Mouse (Mus musculus): ENCODE measurements around the gene Ing1. TPM values are rescaled to one million over a fixed set of nuclear protein-coding genes. Genes with fewer than 3 reads are reported as not detected.
"Not testable (repeated sequence)": the region's sequence is repeated elsewhere in the genome, so short reads cannot be mapped to it uniquely, and the experiment has no call there.

Gene Ing1
- total RNA-seq, 2 experiments from 2014 or later = 16.5 to 19.3 TPM

- peak; percentile 66 for ATAC-seq (replicated peaks; ENCODE audit: low FRiP score, poor library complexity, severe bottlenecking)
These were observed 5.7 kb upstream of the Ing1 start for GRCm38 (mm10) chr8:11549706-11550105.

- ATAC-seq (replicated peaks; ENCODE audit: low FRiP score, poor library complexity, severe bottlenecking) = peak; percentile 82
These were observed 5.0 kb upstream of the Ing1 start, which contains the start of gene Cars2 for GRCm38 (mm10) chr8:11550281-11550948. Gene Cars2 (minus strand): TSS chr8:11550783.

GRCm38 (mm10) chr8:11551497-11551896 is 3.9 kb upstream of the Ing1 start:
- ATAC-seq (replicated peaks; ENCODE audit: low FRiP score, poor library complexity, severe bottlenecking) = not testable (repeated sequence)

GRCm38 (mm10) chr8:11552390-11552789 is 3.0 kb upstream of the Ing1 start:
- ATAC-seq (replicated peaks; ENCODE audit: low FRiP score, poor library complexity, severe bottlenecking) = no peak

GRCm38 (mm10) chr8:11555720-11556591 is 585 bp downstream of the Ing1 start:
- ATAC-seq (replicated peaks; ENCODE audit: low FRiP score, poor library complexity, severe bottlenecking) = peak; percentile 70

GRCm38 (mm10) chr8:11556691-11557423 is 1.5 kb downstream of the Ing1 start:
- ATAC-seq (replicated peaks; ENCODE audit: low FRiP score, poor library complexity, severe bottlenecking) = no peak

- peak; percentile 1; the same call in 1 of the 2 replicates for ATAC-seq (replicated peaks; ENCODE audit: low FRiP score, poor library complexity, severe bottlenecking)
These were observed 2.0 kb downstream of the Ing1 start for GRCm38 (mm10) chr8:11557424-11557767.

- peak; percentile 77 for ATAC-seq (replicated peaks; ENCODE audit: low FRiP score, poor library complexity, severe bottlenecking)
These were observed 2.6 kb downstream of the Ing1 start for GRCm38 (mm10) chr8:11557768-11558629.

GRCm38 (mm10) chr8:11559511-11559910 is 4.1 kb downstream of the Ing1 start:
- ATAC-seq (replicated peaks; ENCODE audit: low FRiP score, poor library complexity, severe bottlenecking) = no peak

- ATAC-seq (replicated peaks; ENCODE audit: low FRiP score, poor library complexity, severe bottlenecking) = no peak
These were observed 4.8 kb downstream of the Ing1 start for GRCm38 (mm10) chr8:11560220-11560619.

- ATAC-seq (replicated peaks; ENCODE audit: low FRiP score, poor library complexity, severe bottlenecking) = no peak
These were observed 8.9 kb downstream of the Ing1 start for GRCm38 (mm10) chr8:11564236-11564635.

- no peak for ATAC-seq (replicated peaks; ENCODE audit: low FRiP score, poor library complexity, severe bottlenecking)
These were observed 9.3 kb downstream of the Ing1 start for GRCm38 (mm10) chr8:11564721-11565120.

GRCm38 (mm10) chr8:11568193-11568592 is 12.8 kb downstream of the Ing1 start:
- ATAC-seq (replicated peaks; ENCODE audit: low FRiP score, poor library complexity, severe bottlenecking) = not testable (repeated sequence)

- ATAC-seq (replicated peaks; ENCODE audit: low FRiP score, poor library complexity, severe bottlenecking) = no peak
These were observed 14.1 kb downstream of the Ing1 start for GRCm38 (mm10) chr8:11569260-11570097.

GRCm38 (mm10) chr8:11570742-11571141 is 15.4 kb downstream of the Ing1 start:
- ATAC-seq (replicated peaks; ENCODE audit: low FRiP score, poor library complexity, severe bottlenecking) = no peak

- no peak for ATAC-seq (replicated peaks; ENCODE audit: low FRiP score, poor library complexity, severe bottlenecking)
These were observed 16.6 kb downstream of the Ing1 start for GRCm38 (mm10) chr8:11571950-11572349.

GRCm38 (mm10) chr8:11572428-11572827 is 17.1 kb downstream of the Ing1 start:
- no peak for ATAC-seq (replicated peaks; ENCODE audit: low FRiP score, poor library complexity, severe bottlenecking)

GRCm38 (mm10) chr8:11574911-11575603 is 19.7 kb downstream of the Ing1 start:
- ATAC-seq (replicated peaks; ENCODE audit: low FRiP score, poor library complexity, severe bottlenecking) = no peak

All from erythroblast, adult 5-6 weeks (primary cell).